Mouse (Mus musculus): ENCODE results near the gene Adgra1. TPM values are rescaled to one million over a fixed set of nuclear protein-coding genes. Genes with fewer than 3 reads are reported as not detected.

The Adgra1 gene
- polyA plus RNA-seq, 1 experiment from 2014 or later: 0.46 TPM

- Histone ChIP-seq H3K4me1 (ENCODE audit: insufficient read depth, low read length) (0 out of 2 replicates have a peak, but pooled peaks cover 3% of the 10 kb centered on the region), H3K4me3 (ENCODE audit: low read length) (no peak overlapping the region), H3K9me3 (ENCODE audit: low read length) (no peaks in the 10 kb centered on the region), H3K4me2 (replicated peaks; ENCODE audit: low read depth, low read length) (no peak overlapping the region), H3K36me3 (ENCODE audit: insufficient read depth, low read length) (no peaks in the 10 kb centered on the region), H3K9ac (replicated peaks; ENCODE audit: low read length) (no peak overlapping the region), H3K27me3 (ENCODE audit: insufficient read depth, low read length) (peaks cover 16% of the 10 kb centered on the region), H3K27ac (ENCODE audit: low read length) (no peak overlapping the region)
- ATAC-seq (ENCODE audit: low FRiP score, low TSS enrichment): no peak
- 93% methylated on average over 7 of the region's 7 CpGs for WGBS
These were observed 66.5 kb downstream of the Adgra1 start for GRCm38 (mm10) chr7:139900456-139900855.

DNA sequence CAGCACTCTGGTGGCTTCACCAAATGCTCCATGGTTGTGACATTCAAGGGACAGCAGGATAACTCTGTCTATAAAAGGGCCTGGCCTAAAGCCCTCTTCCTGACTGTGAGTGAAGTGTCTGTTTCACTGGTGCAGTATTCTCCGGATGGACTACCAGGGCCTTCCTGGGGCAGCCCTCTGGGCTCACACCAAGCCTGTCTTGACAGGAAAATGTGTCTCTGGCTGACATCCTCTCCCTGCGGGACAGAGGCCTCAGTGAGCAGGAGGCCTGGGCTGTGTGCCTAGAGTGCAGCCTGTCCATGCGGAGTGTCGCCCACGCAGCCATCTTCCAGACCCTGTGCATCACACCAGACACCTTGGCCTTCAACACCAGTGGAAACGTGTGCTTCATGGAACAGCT lies 66.9 kb downstream of the Adgra1 start:
- 0 out of 2 replicates have a peak, but pooled peaks cover 4% of the 10 kb centered on the region for H3K4me1 ChIP-seq (ENCODE audit: insufficient read depth, low read length)
- peaks cover 12% of the 10 kb centered on the region; the same call in 1 of the 2 replicates for H3K27me3 ChIP-seq (ENCODE audit: insufficient read depth, low read length)
- H3K27ac ChIP-seq (ENCODE audit: low read length): no peak overlapping the region
- no peaks in the 10 kb centered on the region for H3K36me3 ChIP-seq (ENCODE audit: insufficient read depth, low read length)
- WGBS: 77% methylated on average over 6 of the region's 6 CpGs
- no peak for ATAC-seq (ENCODE audit: low FRiP score, low TSS enrichment)
- no peaks in the 10 kb centered on the region for H3K9me3 ChIP-seq (ENCODE audit: low read length)
- H3K4me2 ChIP-seq (replicated peaks; ENCODE audit: low read depth, low read length): no peak overlapping the region
- no peak overlapping the region for H3K9ac ChIP-seq (replicated peaks; ENCODE audit: low read length)
- H3K4me3 ChIP-seq (ENCODE audit: low read length): no peak overlapping the region

GRCm38 (mm10) chr7:139901981-139902380 lies 68.0 kb downstream of the Adgra1 start:
- Histone ChIP-seq H3K4me2 (replicated peaks; ENCODE audit: low read depth, low read length) (no peak overlapping the region), H3K4me3 (ENCODE audit: low read length) (no peak overlapping the region), H3K9me3 (ENCODE audit: low read length) (no peaks in the 10 kb centered on the region), H3K27me3 (ENCODE audit: insufficient read depth, low read length) (peaks cover 6% of the 10 kb centered on the region; the same call in 1 of the 2 replicates), H3K4me1 (ENCODE audit: insufficient read depth, low read length) (0 out of 2 replicates have a peak, but pooled peaks cover 4% of the 10 kb centered on the region), H3K9ac (replicated peaks; ENCODE audit: low read length) (no peak overlapping the region), H3K36me3 (ENCODE audit: insufficient read depth, low read length) (no peaks in the 10 kb centered on the region), H3K27ac (ENCODE audit: low read length) (no peak overlapping the region)
- no peak for ATAC-seq (ENCODE audit: low FRiP score, low TSS enrichment)
- WGBS: 40% methylated on average over 1 of the region's 1 CpGs

- Histone ChIP-seq H3K27me3 (ENCODE audit: insufficient read depth, low read length) (peaks cover 6% of the 10 kb centered on the region; the same call in 1 of the 2 replicates), H3K4me2 (replicated peaks; ENCODE audit: low read depth, low read length) (no peak overlapping the region; the same call in 1 of the 2 replicates), H3K4me1 (ENCODE audit: insufficient read depth, low read length) (peaks cover 7% of the 10 kb centered on the region; the same call in 1 of the 2 replicates), H3K9ac (replicated peaks; ENCODE audit: low read length) (no peak overlapping the region), H3K36me3 (ENCODE audit: insufficient read depth, low read length) (no peaks in the 10 kb centered on the region), H3K4me3 (ENCODE audit: low read length) (no peak overlapping the region), H3K9me3 (ENCODE audit: low read length) (no peaks in the 10 kb centered on the region), H3K27ac (ENCODE audit: low read length) (no peak overlapping the region)
- no peak for ATAC-seq (ENCODE audit: low FRiP score, low TSS enrichment)
- 29% methylated on average over 6 of the region's 6 CpGs for WGBS
These were observed 71.3 kb downstream of the Adgra1 start for GRCm38 (mm10) chr7:139905261-139905660.

GRCm38 (mm10) chr7:139905661-139906060 lies 71.7 kb downstream of the Adgra1 start:
- peak; percentile 42; the same call in 1 of the 2 replicates for ATAC-seq (ENCODE audit: low FRiP score, low TSS enrichment)
- H3K4me2 ChIP-seq (replicated peaks; ENCODE audit: low read depth, low read length): no peak overlapping the region; the same call in 1 of the 2 replicates
- H3K27ac ChIP-seq (ENCODE audit: low read length): no peak overlapping the region
- H3K4me1 ChIP-seq (ENCODE audit: insufficient read depth, low read length): peaks cover 7% of the 10 kb centered on the region; the same call in 1 of the 2 replicates
- H3K4me3 ChIP-seq (ENCODE audit: low read length): no peak overlapping the region
- H3K36me3 ChIP-seq (ENCODE audit: insufficient read depth, low read length): no peaks in the 10 kb centered on the region
- WGBS: 7% methylated on average over 6 of the region's 6 CpGs
- H3K27me3 ChIP-seq (ENCODE audit: insufficient read depth, low read length): peaks cover 6% of the 10 kb centered on the region; the same call in 1 of the 2 replicates
- no peaks in the 10 kb centered on the region for H3K9me3 ChIP-seq (ENCODE audit: low read length)
- H3K9ac ChIP-seq (replicated peaks; ENCODE audit: low read length): no peak overlapping the region

DNA sequence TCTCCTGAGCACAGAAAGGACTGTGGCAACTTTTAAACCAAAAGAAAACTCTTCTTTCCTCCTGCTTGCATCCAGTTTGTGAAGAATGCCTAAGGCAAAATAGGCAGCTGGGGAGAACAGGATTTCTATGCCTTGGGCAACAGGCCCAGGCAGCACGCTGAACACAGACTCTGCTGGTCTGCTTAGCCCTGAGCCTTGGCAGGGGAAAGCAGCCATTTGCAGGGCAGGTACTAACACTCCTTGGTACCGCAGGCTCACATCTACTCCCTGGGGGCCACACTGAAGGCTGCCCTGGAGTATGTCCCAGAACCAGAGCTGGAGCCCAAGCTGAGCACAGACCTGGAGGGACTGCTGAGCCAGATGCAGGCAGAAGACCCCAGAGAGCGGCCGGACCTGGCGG lies 74.2 kb downstream of the Adgra1 start:
- no peak overlapping the region for H3K4me3 ChIP-seq (ENCODE audit: low read length)
- H3K27ac ChIP-seq (ENCODE audit: low read length): no peak overlapping the region
- ATAC-seq (ENCODE audit: low FRiP score, low TSS enrichment): no peak
- 89% methylated on average over 5 of the region's 5 CpGs for WGBS
- H3K4me1 ChIP-seq (ENCODE audit: insufficient read depth, low read length): peaks cover 7% of the 10 kb centered on the region; the same call in 1 of the 2 replicates
- H3K36me3 ChIP-seq (ENCODE audit: insufficient read depth, low read length): no peaks in the 10 kb centered on the region
- H3K9ac ChIP-seq (replicated peaks; ENCODE audit: low read length): no peak overlapping the region
- no peaks in the 10 kb centered on the region for H3K9me3 ChIP-seq (ENCODE audit: low read length)
- no peak overlapping the region for H3K4me2 ChIP-seq (replicated peaks; ENCODE audit: low read depth, low read length)
- H3K27me3 ChIP-seq (ENCODE audit: insufficient read depth, low read length): peaks cover 7% of the 10 kb centered on the region

DNA sequence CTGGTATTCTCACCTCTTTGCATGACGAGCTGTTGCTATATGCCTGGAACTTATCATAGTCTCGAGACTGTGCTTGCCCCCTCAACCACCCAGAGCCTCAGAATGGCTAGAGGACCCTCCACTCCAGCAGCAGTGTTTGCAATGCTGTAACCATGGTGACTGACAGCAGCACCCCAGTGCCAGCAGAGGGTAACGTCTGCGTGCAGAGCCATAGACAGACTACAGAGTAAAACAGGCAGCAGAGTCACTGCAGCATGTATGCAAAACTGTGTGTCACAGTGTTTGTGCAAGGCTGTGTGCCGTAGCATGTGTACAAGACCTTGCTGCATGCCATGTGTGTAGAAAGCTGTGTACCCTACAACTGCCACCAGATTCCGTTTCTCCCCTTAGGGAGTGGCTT lies 75.5 kb downstream of the Adgra1 start:
- Histone ChIP-seq H3K4me2 (replicated peaks; ENCODE audit: low read depth, low read length) (no peak overlapping the region), H3K36me3 (ENCODE audit: insufficient read depth, low read length) (no peaks in the 10 kb centered on the region), H3K9ac (replicated peaks; ENCODE audit: low read length) (no peak overlapping the region), H3K9me3 (ENCODE audit: low read length) (no peaks in the 10 kb centered on the region), H3K4me1 (ENCODE audit: insufficient read depth, low read length) (peaks cover 14% of the 10 kb centered on the region), H3K27me3 (ENCODE audit: insufficient read depth, low read length) (peaks cover 17% of the 10 kb centered on the region), H3K27ac (ENCODE audit: low read length) (no peak overlapping the region), H3K4me3 (ENCODE audit: low read length) (no peak overlapping the region)
- ATAC-seq (ENCODE audit: low FRiP score, low TSS enrichment): no peak
- WGBS: 51% methylated on average over 6 of the region's 6 CpGs

DNA sequence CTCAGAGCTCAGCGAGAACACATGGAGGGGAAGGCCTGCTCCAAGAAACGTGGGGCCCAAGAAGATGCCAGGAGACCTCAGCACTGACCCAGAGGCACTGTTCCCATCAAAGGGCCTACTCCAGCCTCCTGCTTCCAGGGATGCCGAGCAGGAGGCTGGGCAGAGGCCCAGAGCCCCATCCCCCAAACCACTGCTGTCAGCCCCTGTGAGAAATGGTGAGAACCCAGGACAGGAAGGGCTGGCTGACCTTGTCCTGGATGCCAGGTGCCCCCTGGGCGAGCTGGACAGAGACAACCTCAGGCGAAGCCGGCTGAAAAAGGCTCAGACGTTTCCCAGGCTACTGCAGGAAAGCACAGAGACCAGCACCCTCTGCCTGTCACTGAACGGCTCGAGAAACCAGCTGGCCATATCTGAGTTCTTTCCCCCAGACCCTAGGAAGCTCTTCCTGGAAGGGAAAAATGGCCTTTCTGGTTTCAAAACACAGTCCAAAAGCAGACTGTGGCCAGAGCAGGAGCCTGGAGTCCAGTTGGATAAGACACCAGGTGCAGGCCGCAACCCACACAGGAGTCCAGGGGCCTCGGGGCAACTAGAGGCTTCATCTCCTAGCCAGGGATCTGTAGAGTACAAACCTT lies 76.3 kb downstream of the Adgra1 start:
- Histone ChIP-seq H3K4me3 (ENCODE audit: low read length) (no peak overlapping the region), H3K27me3 (ENCODE audit: insufficient read depth, low read length) (peaks cover 20% of the 10 kb centered on the region), H3K36me3 (ENCODE audit: insufficient read depth, low read length) (no peaks in the 10 kb centered on the region), H3K9me3 (ENCODE audit: low read length) (no peaks in the 10 kb centered on the region), H3K9ac (replicated peaks; ENCODE audit: low read length) (no peak overlapping the region), H3K27ac (ENCODE audit: low read length) (no peak overlapping the region), H3K4me1 (ENCODE audit: insufficient read depth, low read length) (peaks cover 17% of the 10 kb centered on the region), H3K4me2 (replicated peaks; ENCODE audit: low read depth, low read length) (no peak overlapping the region)
- no peak for ATAC-seq (ENCODE audit: low FRiP score, low TSS enrichment)
- WGBS: 35% methylated on average over 11 of the region's 11 CpGs

DNA sequence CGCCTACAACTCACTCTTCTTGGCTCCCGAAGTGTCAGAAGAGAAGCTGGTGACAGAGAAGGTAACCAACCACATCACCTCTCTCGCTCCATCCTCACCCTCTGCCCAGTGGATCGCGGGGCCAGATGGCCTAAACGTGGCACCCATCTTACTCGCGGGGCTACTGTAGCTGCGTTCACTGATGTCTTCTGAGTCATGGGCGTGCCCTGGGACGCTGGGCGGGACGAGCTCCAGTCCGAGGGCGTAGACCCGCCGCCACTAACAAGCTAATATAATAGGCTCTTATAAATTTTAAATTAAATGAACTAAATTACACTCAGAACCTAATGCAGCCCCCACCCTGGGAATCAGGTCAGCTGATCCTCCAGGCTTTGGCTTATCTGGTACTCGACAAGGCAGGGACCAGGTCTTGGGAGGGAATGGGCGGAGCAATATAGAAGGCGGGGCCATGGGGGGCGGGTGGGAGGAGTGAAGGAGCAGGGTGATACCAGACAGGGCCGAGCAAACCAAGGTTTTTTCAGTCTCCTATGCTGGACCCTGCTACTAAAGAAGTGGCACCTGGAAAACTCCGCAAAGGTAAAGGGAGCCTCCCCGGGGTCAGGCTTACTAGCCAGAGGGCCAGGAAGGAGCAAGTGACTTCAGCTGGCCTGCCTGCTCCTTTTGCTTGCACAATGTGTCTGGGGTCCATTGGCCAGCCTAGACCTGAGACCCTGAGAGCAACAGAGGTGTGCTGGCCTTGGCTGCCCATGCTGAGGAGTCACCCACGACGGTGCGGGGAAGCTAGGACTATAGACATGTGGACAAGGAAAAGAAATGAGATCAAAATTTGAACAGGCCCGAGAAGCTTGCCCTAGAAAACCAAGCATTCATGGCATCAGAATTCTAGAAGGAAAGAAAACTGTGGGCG lies 80.4 kb downstream of the Adgra1 start:
- peak overlapping the region; percentile 64 for H3K4me2 ChIP-seq (replicated peaks; ENCODE audit: low read depth, low read length)
- H3K27me3 ChIP-seq (ENCODE audit: insufficient read depth, low read length): peaks cover 19% of the 10 kb centered on the region; the same call in 1 of the 2 replicates
- no peaks in the 10 kb centered on the region for H3K9me3 ChIP-seq (ENCODE audit: low read length)
- H3K9ac ChIP-seq (replicated peaks; ENCODE audit: low read length): no peak overlapping the region
- ATAC-seq (ENCODE audit: low FRiP score, low TSS enrichment): peak; percentile 82
- no peak overlapping the region for H3K27ac ChIP-seq (ENCODE audit: low read length)
- H3K4me1 ChIP-seq (ENCODE audit: insufficient read depth, low read length): peaks cover 21% of the 10 kb centered on the region
- peak overlapping the region; percentile 48 for H3K4me3 ChIP-seq (ENCODE audit: low read length)
- H3K36me3 ChIP-seq (ENCODE audit: insufficient read depth, low read length): no peaks in the 10 kb centered on the region
- WGBS: 9% methylated on average over 29 of the region's 29 CpGs

Data from kidney, embryonic 16.5 days (tissue).